Mouse (Mus musculus) T-helper 1 cell (primary cell): ENCODE measurements around the gene Asb6.

Experiments used
- in situ Hi-C: fragments of 300-600 bp; cut with MboI, MseI; formaldehyde crosslinking; loops from one replicate; pipeline ENCODE4 v1.15.1; 2025; ENCODE audit warnings: high pct_unique_total_duplicates

Gene Asb6

GRCm38 (mm10) chr2:30800671-30801066 is 29.5 kb downstream of the Asb6 start:
- in situ Hi-C loops, result loop anchor here (25.0 kb wide), 1 partner anchor 1163 kb away; no protein-coding TSS in a partner anchor

DNA sequence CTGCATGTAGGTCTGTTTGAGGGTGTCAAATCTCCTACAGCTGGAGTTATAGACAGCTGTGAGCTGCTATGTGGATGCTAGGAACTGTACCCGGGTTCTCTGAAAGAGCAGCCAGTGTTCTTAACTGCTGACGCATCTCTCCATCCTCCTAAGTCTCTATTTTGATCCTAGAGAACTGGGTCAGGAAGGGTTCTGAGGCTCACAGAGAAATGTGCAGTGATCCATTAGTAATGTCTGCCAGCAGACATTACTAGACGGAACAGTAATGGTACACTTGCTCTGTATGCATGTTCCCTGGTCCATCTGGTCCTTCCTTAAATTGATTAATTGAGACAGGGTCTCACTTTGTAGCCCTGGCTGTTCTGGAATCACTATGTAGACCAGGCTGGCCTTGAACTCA is 30.7 kb downstream of the Asb6 start:
- in situ Hi-C loops, result no loop called here

DNA sequence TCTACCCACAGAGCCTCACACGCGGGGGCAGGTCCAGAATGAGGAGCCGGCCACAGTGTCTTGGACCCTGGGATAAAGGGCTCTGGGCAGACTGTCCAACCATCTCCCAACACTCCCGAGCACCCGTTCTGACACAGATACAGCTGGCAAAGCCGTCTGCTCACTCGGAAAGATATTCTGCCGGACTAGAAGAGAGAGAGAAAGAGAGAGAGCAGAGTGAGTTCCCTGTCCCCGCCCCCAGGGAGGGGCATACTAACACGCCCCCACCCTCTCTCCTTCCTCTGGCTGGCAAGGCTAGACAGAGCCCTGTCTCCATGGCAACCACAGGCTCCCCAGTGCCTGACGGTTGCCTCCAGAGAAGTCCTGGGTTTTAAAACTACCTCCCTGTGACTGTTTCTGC is 33.8 kb downstream of the Asb6 start:
- in situ Hi-C loops, result no loop called here

DNA sequence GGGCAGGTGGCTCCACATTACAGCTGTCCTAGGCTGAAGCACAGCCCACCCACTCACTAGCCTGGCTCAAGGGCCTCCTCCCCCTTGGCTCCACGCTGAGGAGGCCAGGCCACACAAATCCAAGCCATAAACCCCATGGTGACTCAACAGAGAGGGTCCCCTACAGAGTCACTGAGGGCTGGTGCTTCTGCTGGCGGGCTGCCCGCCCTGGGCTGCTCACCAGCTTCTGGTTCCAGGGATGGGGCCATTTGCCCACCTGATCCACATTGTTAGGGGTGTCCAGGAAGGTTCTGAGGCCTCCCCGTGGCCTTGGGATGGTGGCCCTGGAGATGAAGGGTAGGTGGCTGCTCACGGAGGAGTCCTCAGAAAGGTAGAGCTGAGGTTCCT is 34.3 kb downstream of the Asb6 start:
- in situ Hi-C loops, result no loop called here

DNA sequence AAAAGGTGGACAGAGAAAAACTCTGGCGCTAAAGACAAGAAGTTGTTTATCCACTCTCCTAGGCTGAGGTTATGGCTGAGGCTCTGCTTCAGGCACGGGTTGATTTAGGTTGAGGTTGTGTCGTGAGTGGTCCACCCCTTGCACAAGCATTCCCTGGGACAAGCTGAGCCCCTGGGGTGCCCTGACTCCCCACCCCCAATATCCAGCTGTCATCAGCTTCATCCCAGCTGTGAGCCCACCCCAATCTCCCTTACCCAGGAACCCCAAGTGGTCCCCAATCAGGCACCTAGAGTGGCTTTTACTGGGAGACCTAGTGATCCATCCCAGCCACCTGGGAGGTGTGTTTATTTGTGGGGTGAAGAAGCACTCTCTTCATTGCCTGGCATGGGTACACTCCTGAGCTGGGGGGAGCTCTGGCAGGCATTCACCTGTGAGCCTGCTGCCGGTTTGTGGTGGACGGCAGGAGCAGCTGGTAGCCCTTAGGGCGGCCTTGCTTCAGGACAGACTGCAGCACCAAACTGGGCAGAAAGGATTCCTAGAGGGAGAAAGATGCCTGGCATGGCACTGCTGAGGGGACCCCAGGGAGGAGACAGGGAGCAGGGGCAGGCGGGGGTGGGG is 34.8 kb downstream of the Asb6 start:
- in situ Hi-C loops, result no loop called here

GRCm38 (mm10) chr2:30794179-30795108 is 35.7 kb downstream of the Asb6 start:
- in situ Hi-C loops, result loop anchor here (5.0 kb wide), 1 partner anchor 357 kb away; no protein-coding TSS in a partner anchor

- in situ Hi-C loops, result loop anchor here (5.0 kb wide), 1 partner anchor 355 kb away; no protein-coding TSS in a partner anchor
Measured at GRCm38 (mm10) chr2:30792061-30792460, 38.1 kb downstream of the Asb6 start.

GRCm38 (mm10) chr2:30787466-30787865 is 42.7 kb downstream of the Asb6 start:
- in situ Hi-C loops, result no loop called here

DNA sequence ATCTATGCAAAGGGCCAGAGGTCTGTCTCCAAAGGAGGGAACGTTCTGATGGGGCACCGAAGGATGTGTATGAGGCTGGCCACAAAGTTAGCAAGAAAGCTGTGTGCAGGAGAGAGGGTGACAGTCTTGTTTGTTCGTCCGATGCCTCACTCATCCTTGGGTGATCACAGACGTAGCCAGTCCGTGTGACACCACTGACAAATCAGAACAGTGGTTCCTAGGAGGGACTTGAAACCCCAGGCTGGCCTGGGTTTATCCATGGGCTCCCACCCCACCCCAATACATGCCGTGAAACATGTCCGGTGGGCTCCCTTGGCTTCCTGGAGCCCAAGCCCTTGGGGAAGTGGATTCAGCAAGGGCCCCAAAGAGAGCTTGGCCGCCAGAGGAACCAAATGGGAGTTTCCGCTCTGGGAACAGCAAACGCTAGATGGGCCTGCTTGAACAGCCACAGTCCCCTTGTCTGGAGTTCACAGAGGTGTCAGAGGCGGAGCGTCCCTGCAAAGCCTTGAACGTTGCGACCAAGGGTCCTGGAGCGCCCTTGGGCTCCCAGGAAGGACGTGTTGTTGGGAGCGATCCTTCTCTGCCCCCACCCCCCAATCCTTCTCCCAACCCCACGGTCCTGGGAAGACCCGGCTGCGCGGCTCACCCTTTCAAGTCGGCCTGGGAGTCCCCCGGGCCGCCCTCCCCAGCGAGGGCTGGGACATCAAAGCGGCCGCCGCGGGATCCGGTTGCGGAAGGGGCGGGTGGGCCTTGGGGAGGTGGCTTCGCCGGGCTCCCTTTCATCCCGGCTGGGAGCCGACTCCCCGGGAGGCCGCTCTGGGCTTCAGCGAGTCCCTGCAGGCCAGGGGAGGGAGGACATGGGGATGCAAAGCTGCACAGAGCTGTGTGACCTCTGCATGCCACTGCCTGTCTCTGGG is 45.8 kb downstream of the Asb6 start:
- in situ Hi-C loops, result loop anchor here (5.0 kb wide), 1 partner anchor 62 kb away; no protein-coding TSS in a partner anchor

DNA sequence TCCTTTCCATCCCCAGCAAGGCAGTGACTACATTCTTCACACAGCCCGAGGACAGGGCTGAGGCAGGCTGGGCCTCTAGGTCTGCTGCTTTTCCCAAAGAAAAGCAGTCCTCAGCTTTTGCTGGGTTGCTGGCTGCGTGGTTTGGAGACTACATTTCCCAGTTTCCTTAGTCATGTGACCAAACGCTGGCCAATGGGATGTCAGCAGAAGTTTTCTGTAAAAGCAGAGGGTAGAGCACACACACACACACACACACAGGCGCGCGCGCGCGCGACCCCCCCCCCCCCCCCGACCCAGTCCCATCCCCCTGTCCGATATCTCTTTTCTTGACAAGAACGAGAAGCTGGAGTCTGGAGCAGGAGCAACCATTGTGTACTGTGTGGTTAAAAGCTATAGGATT is 46.8 kb downstream of the Asb6 start:
- in situ Hi-C loops, result loop anchor here (5.0 kb wide), 1 partner anchor 61 kb away; no protein-coding TSS in a partner anchor

DNA sequence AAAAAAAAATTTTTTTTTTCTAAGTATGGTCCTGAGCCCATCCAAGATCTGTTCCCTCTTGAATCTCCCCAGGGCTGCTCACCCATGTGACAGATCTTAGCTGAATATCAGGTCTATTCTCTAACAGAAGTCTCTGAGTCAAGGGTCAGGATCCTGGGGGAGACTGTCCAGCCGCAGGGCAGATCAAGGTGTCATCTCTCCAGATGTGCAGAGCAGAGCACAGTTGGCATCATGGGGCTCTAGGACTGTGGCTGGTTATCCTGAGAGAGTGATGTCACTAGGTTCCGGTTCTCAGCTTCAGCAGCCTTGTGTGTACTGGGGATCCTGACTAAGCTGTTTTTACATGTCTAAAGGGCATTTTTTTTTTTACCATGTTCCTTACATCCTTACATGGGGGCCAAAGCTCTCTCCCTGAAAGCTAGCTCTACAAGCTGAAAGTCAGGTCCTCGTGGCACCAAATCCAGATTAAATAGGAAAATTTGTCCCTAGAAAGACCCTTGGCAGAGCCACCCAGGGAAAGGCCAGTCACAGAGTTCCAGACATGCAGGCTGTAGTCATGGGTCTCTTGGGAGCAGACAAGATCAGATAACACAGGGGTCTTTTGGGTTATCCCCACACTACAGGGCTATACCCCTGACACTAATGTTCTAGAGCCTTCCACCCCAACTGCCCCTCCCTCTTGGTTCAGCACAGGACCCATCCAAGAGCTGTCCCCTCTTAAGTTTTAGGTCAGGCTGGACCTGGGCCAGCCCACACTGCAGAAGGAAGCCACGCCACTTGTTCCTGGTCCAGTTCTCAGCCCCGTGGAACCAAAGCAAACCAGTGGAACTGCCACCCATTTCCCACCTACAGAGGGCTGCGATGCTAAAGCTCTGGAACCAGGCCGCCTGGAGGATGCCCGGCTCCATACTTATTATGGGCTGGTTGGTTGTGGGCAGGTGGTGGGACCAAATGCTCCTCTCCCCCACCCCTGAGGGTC is 47.5 kb downstream of the Asb6 start:
- in situ Hi-C loops, result loop anchor here (5.0 kb wide), 1 partner anchor 60 kb away; no protein-coding TSS in a partner anchor

- in situ Hi-C loops, result no loop called here
Measured at GRCm38 (mm10) chr2:30779241-30779640, 50.9 kb downstream of the Asb6 start.

DNA sequence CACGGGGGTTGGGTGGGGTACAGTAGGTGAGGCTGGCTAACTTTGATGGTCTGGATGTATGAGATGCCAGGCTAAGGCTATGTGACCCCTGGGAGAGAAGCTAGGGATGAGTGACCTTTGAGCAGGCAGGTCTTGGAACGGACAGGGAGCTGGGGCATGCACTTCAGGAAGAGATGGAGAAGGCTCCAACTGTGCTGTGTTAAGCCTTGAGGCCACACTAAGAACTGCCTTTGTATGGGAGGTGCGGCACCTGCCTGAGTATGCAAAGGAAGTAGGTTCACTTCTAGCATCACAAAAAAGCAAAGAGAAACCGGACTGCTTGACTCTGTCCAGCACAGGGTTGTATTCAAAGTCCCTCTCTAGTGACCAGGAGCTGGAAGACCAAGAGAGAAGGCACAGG is 51.9 kb downstream of the Asb6 start:
- in situ Hi-C loops, result no loop called here

- in situ Hi-C loops, result no loop called here
Measured at GRCm38 (mm10) chr2:30777266-30777665, 52.9 kb downstream of the Asb6 start.

- in situ Hi-C loops, result no loop called here
Measured at GRCm38 (mm10) chr2:30775955-30776354, 54.2 kb downstream of the Asb6 start.

- in situ Hi-C loops, result no loop called here
Measured at GRCm38 (mm10) chr2:30773313-30774005, 56.7 kb downstream of the Asb6 start.
